Mouse (Mus musculus) megakaryocyte, embryonic 14.5 days (primary cell): ENCODE measurements around the gene Gm5269.

Experiments used
- FLI1 ChIP-seq: IDR thresholded peaks from 2 replicates; pipeline ENCODE4 v1.6.1; 2012; ENCODE audit warnings: low read length, inconsistent platforms, mixed read lengths
- GATA1 ChIP-seq: IDR thresholded peaks from 3 replicates; pipeline ENCODE4 v1.6.1; 2012; ENCODE audit warnings: mixed read lengths, low read length, inconsistent platforms, borderline replicate concordance

DNA sequence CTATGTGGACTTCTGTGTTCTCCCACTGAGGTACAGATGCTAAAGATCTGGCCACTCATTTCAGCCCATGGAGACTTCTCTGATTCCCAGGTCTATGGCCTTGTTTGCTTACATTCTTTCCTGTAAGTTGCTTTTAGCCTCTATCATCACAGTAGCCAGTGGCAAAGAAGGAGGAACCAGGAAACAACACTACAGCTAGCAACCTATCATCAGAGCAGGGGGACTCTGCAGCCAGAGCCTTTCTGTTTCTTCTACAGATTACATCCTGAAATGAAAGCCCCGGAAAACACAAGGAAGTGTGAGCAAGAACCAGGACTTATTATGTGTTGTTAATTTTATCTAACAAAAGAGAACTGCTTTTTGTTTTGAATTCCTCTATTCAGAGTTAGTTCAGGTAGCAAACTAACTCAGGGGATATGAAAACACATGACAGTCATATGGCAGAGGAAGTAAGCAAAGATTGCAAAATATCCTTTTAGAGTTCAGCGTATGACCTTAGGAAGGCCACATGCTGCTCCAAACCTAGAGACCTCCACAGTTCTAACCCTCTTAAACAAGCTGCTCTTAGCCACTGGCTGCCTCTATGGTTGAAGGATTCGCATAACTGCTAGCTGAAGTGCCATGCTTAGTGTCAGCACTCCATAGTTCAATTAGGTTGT lies 21.5 kb downstream of the Gm5269 start:
- TF ChIP-seq GATA1 (no peak), FLI1 (no peak)
